Mouse (Mus musculus) thymus, postnatal 0 days (tissue): ENCODE measurements around the gene Uqcrq. TPM values are rescaled to one million over a fixed set of nuclear protein-coding genes. Genes with fewer than 3 reads are reported as not detected.

ENCODE experiments used
- DNase-seq: peaks from one replicate; pipeline ENCODE4 v3.0.0-alpha.2; 2015; ENCODE audit warnings: low spot score
- microRNA-seq: library from miRNA; unstranded; fragments of <30 nt; microRNA quantifications from one replicate; pipeline ENCODE4, GENCODE M21; 2016; ENCODE audit warnings: borderline number of aligned reads
- polyA plus RNA-seq: library from polyadenylated mRNA; unstranded; fragments of >200 nt; fragmentation: Nextera tagmentation; extraction: Ambion mirVana; gene quantifications from 2 replicates; pipeline ENCODE4 v1.2.1, GENCODE M21; 2015

The Uqcrq gene
- polyA plus RNA-seq, 1 experiment from 2014 or later = 929 TPM

- DNase-seq = no peak
Measured at GRCm38 (mm10) chr11:53418048-53418447, 12.6 kb downstream of the Uqcrq start.

- no peak for DNase-seq
Measured at GRCm38 (mm10) chr11:53413871-53414270, 16.8 kb downstream of the Uqcrq start.

- peak; percentile 4 for DNase-seq
Measured at GRCm38 (mm10) chr11:53411738-53412137, 18.9 kb downstream of the Uqcrq start.

- DNase-seq = no peak
Measured at GRCm38 (mm10) chr11:53403638-53404037, 27.0 kb downstream of the Uqcrq start.

DNA sequence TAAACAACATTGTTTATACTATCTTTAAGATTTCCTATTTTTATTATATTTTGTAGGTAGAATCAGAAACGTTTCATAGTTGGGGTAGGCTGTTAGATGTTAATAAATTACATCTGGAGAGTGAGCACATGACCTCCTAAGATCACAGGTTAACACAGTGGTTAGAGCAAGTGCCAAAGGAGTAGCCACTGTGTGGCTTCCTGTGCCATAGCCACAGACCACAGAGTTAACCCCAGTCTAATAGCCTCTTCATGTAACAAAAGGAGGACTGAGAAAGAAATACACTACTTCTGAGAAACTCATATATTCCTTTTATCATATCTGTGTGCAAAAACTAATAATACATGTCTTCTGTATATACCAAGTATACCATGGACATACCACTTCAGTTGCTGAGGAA lies 36.8 kb downstream of the Uqcrq start:
- DNase-seq = no peak

DNA sequence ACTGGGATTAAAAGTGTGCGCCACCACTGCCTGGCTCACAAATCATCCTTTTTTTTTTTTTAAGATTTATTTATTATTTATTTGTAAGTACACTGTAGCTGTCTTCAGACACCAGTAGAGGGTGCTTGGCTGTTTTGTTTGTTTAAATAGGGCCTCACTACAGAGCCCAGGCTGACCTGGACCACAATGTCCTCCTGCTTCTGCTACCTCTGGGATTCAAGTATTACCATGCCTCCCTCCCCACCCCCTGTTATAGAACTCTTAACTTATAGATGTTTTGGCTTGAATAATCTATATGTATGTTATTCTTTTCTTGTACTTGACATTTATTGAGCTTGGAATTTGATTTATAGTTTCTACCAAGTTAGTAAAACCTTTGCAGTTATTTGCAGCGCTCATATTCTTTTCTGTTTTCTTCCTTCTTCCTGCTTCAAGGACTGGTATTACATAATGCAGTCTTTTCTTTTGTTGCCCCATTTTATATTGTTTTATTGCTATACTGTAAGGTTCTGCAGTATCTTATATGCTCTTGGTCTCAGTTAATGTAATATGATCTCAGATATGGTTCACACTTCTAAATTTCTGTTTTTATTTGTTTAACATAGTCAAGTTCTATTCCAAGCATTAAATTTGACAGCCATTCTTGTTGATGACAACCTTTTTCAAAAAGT lies 46.7 kb downstream of the Uqcrq start:
- no peak for DNase-seq

- DNase-seq = no peak
Measured at GRCm38 (mm10) chr11:53378918-53379317, 51.7 kb downstream of the Uqcrq start.

Small RNAs within 50 kb of the gene (microRNA-seq; reads per million reads assigned to microRNA genes)
- not detected for gene Mir6920

Other genes starting within 250 kb of the Uqcrq start
- 99.0 and 106 TPM in 2 replicates for gene Hspa4, start 130.4 kb downstream of the Uqcrq start, polyA plus RNA-seq
- 28.6 and 30.1 TPM in 2 replicates for gene Zcchc10, start 106.2 kb downstream of the Uqcrq start, polyA plus RNA-seq
- 27.1 and 36.1 TPM in 2 replicates for gene Aff4, start 80.0 kb downstream of the Uqcrq start, polyA plus RNA-seq
- gene Leap2, start 7.7 kb downstream of the Uqcrq start, polyA plus RNA-seq = 0.29 TPM in 1 of 2 replicates, not detected in the other
- 0.36 and 1.1 TPM in 2 replicates for gene Gdf9, start 192 bp upstream of the Uqcrq start, polyA plus RNA-seq
- gene Gm10447, start 26.3 kb upstream of the Uqcrq start, polyA plus RNA-seq = not detected in 2 replicates
- gene Shroom1, start 26.4 kb upstream of the Uqcrq start, polyA plus RNA-seq = 0.27 and 0.42 TPM in 2 replicates
- not detected in 2 replicates for gene Gm9837, start 39.6 kb upstream of the Uqcrq start, polyA plus RNA-seq
- not detected in 2 replicates for gene Gm9945, start 49.3 kb upstream of the Uqcrq start, polyA plus RNA-seq
- 0.05 and 0.15 TPM in 2 replicates for gene Sowaha, start 49.4 kb upstream of the Uqcrq start, polyA plus RNA-seq
- gene Sept8, start 88.4 kb upstream of the Uqcrq start, polyA plus RNA-seq = 11.1 and 12.1 TPM in 2 replicates
- 23.8 and 25.1 TPM in 2 replicates for gene Kif3a, start 136.5 kb upstream of the Uqcrq start, polyA plus RNA-seq
- gene Il4, start 187.8 kb upstream of the Uqcrq start, polyA plus RNA-seq = 1.2 and 1.5 TPM in 2 replicates
- 1.0 and 1.3 TPM in 2 replicates for gene Il13, start 203.9 kb upstream of the Uqcrq start, polyA plus RNA-seq